Comparison of ENCODE assay signal across 8 mouse cellular contexts in the genomic region with DNA sequence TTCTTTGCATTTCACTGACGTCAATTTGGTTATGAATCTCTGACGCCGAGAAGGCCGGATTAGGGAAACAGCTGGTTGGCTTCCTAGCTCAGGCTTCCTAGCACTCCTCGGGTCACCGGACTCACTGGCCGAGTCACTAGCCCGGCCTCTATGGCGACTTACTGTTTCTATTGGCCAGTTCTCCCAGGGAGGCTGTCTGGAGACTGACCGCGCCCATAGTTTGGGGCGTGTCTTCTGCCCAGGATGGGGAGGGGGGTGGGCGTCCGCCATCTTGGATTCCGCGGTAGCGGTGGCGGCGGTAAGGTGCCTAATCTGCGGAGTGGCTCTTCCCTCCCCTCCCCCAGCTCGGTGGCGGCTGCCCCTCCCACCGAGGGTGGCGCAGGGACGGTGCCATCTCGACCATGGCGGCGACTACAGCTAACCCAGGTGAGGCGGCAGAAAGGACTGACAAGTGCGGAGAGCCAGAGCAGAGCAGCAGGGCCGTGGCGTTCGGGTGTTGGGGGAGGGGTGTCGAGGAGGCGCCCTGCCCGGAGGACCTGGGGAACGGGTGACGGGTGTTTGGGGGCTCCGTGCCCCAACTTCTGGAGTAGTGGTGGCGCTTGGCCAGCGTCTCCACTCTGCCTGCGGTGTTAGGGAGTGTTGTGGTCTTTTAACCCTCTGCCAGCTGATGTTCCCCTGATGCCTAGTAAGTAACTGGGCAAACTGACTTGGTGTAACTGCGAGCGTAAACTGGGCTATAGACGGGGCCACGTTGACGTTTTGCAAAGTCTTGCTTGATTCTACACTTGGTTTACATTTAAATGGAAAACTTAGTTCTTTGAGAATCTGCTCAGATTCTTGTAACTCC. TPM values are rescaled to one million over a fixed set of nuclear protein-coding genes. Genes with fewer than 3 reads are reported as not detected.
DNase-seq lines count a peak whose midpoint lies in the region; ATAC-seq and TF ChIP-seq lines count a peak whose summit lies in the region.

A gene (plus strand): TSS at position 253 of the 847 bp plus-strand sequence.

- peaks cover 4% of the 10 kb centered on the region for H3K36me3 ChIP-seq in ES-E14 (ENCODE audit: control insufficient read depth, insufficient read depth, low read length, poor library complexity, severe bottlenecking)
- H3K36me3 ChIP-seq in forebrain, embryonic 15.5 days, result peaks cover 9% of the 10 kb centered on the region; the same call in 1 of the 2 replicates

- no peak for TF ChIP-seq CTCF in lung, adult 2 months (IDR thresholded peaks at IDR 0.05; ENCODE audit: insufficient read depth, low read length)

- WGBS in forebrain, embryonic 15.5 days, result under 1% methylated on average over 47 of the region's 47 CpGs
- WGBS in lung, adult 2 months, result under 1% methylated on average over 47 of the region's 47 CpGs

- H3K4me3 ChIP-seq in ES-E14 (ENCODE audit: insufficient read depth in 1 of 2, low read depth in 1 of 2, low read length in 2 of 2, poor library complexity in 1 of 2, severe bottlenecking in 1 of 2), result peak within 1 kb of the TSS; percentile 82 to 85
- peak within 1 kb of the TSS; percentile 92 for H3K4me3 ChIP-seq in forebrain, embryonic 15.5 days
- H3K4me3 ChIP-seq in lung, adult 2 months (replicated peaks; ENCODE audit: extremely low read depth, low read depth, low read length), result peak within 1 kb of the TSS; percentile 88

- peak; percentile 95 for DNase-seq in ES-E14 (ENCODE audit: low read depth, low spot score)
- peak; percentile 93 for DNase-seq in cerebellum, adult 11-12 months
- peak; percentile 91 for DNase-seq in heart, postnatal 25 days (ENCODE audit: low spot score)
- peak; percentile 83 to 92 for DNase-seq in layer of hippocampus, adult 18-20 months (ENCODE audit: low spot score in 2 of 2)
- DNase-seq in lung, adult 2 months, result peak; percentile 89
- peak; percentile 73 to 84 for DNase-seq in thymus, adult 18-20 months

- peak within 1 kb of the TSS; percentile 93 for H3K9ac ChIP-seq in ES-E14 (ENCODE audit: insufficient read depth, low read depth, low read length, poor library complexity, severe bottlenecking)
- H3K9ac ChIP-seq in forebrain, embryonic 15.5 days (replicated peaks), result peak within 1 kb of the TSS; percentile 84

- H3K27me3 ChIP-seq in forebrain, embryonic 15.5 days, result no peaks in the 10 kb centered on the region

- H3K4me1 ChIP-seq in ES-E14 (ENCODE audit: control insufficient read depth in 2 of 2, insufficient read depth in 2 of 2, low read length in 2 of 2, poor library complexity in 1 of 2), result peaks cover 0 to 4% of the 10 kb centered on the region in 2 experiments; a peak in 2 of 4 replicates
- peaks cover 24% of the 10 kb centered on the region for H3K4me1 ChIP-seq in forebrain, embryonic 15.5 days
- 0 out of 2 replicates have a peak, but pooled peaks cover under 1% of the 10 kb centered on the region for H3K4me1 ChIP-seq in lung, adult 2 months (ENCODE audit: control insufficient read depth, insufficient read depth, low read length)

- H3K4me2 ChIP-seq in forebrain, embryonic 15.5 days (replicated peaks), result peak within 1 kb of the TSS; percentile 70

- peak; percentile 93 for TF ChIP-seq POLR2A in lung, adult 2 months (IDR thresholded peaks at IDR 0.05; ENCODE audit: borderline replicate concordance, extremely low read depth, low read depth, low read length)

- in situ Hi-C loops in ES-E14 (cut with MboI; ENCODE audit: low sequenced_read_pairs in 2 of 2, unreplicated experiment in 2 of 2), result no loop called here

- intact Hi-C loops in heart, postnatal 25 days (cut with DNase I), result loop anchor here (5.0 kb wide), 2 partner anchors 77 to 117 kb away; a partner anchor contains a TSS

- no peaks in the 10 kb centered on the region for H3K9me3 ChIP-seq in ES-E14 (ENCODE audit: control insufficient read depth, insufficient read depth, low read depth, low read length)
- no peaks in the 10 kb centered on the region for H3K9me3 ChIP-seq in forebrain, embryonic 15.5 days

- peak; percentile 99 for ATAC-seq in forebrain, embryonic 15.5 days (replicated peaks)
- ATAC-seq in neutrophil, adult 5-6 weeks (ENCODE audit: extremely low read depth, insufficient number of reproducible peaks, low FRiP score, poor library complexity, severe bottlenecking), result peak; percentile 99

- H3K27ac ChIP-seq in ES-E14 (ENCODE audit: insufficient read depth, low read depth, low read length, poor library complexity, severe bottlenecking), result peak within 1 kb of the TSS; percentile 73
- H3K27ac ChIP-seq in forebrain, embryonic 15.5 days (replicated peaks), result peak within 1 kb of the TSS; percentile 81

TF ChIP-seq in ES-E14, 5 proteins besides CTCF, POLR2A, EP300 and RAD21:
- TF ChIP-seq MAFK (IDR thresholded peaks at IDR 0.05; ENCODE audit: insufficient read depth, low read depth, low read length) (no peak), ZC3H11A (IDR thresholded peaks at IDR 0.05; ENCODE audit: borderline replicate concordance, low read depth, low read length) (no peak), ZNF384 (IDR thresholded peaks at IDR 0.05; ENCODE audit: low read depth, low read length) (no peak), HCFC1 (IDR thresholded peaks at IDR 0.05; ENCODE audit: borderline replicate concordance, insufficient read depth, low read length) (peak; percentile 41; the same call in 1 of the 2 replicates)

RNA-seq across cellular contexts. Expression of the gene that starts here (rescaled TPM):
- 25.1 and 28.8 TPM in 2 replicates for total RNA-seq in ES-E14 (2012; rRNA removed)
- polyA plus RNA-seq in forebrain, embryonic 15.5 days (2015; fragmentation: Nextera tagmentation; extraction: Ambion mirVana), result 25.7 and 25.9 TPM in 2 replicates
- 10 to 100 TPM; 40.8 to 43.6 TPM for total RNA-seq in heart, postnatal 25 days (2021)
- total RNA-seq in layer of hippocampus, adult 18-20 months (2021), result 10 to 100 TPM; 31.4 to 32.7 TPM
- polyA plus RNA-seq in lung, adult 2 months (2012; rRNA removed), result 35.5 and 38.1 TPM in 2 replicates
- total RNA-seq in neutrophil, adult 5-6 weeks (2017), result 60.4 and 67.5 TPM in 2 replicates

Comparison
In these comparisons a context has a peak if more than half of its experiments do, and no peak if none do; other contexts are left out.
1. Peak in every context shown above with its lines: DNase-seq, ATAC-seq, H3K4me3 ChIP-seq and H3K27ac ChIP-seq.